Mouse (Mus musculus) lung, adult 18-20 months (tissue): ENCODE results near the gene Gm20823.
"Not testable (repeated sequence)": the region's sequence is repeated elsewhere in the genome, so short reads cannot be mapped to it uniquely, and the experiment has no call there.

Experiments used
- DNase-seq, 2 experiments: peaks; one replicate each; pipeline ENCODE4 v3.0.0; 2022; ENCODE audit warnings: mixed read lengths in 2 of 2

The Gm20823 gene

GRCm38 (mm10) chrY:62464745-62465144 lies at the start of gene Gm20823:
Gene Gm20823, minus strand, starts transcription at chrY:62464845.
- DNase-seq = not testable (repeated sequence)
